Comparison of ENCODE assay signal across 20 mouse cellular contexts in genomic region chr6:102565228-102565627, GRCm38 (mm10). TPM values are rescaled to one million over a fixed set of nuclear protein-coding genes. Genes with fewer than 3 reads are reported as not detected.
"Had no signal": no experiment of that assay in that cellular context is flagged by ENCODE, and none has a peak within 500 bp of the region (broad histone marks: within the 10 kb centered on the region; RNA-seq: fewer than 3 reads in every experiment).

No protein-coding gene starts in this region.

- H3K36me3 ChIP-seq: midbrain, embryonic 10.5 days; midbrain, embryonic 12.5 days; neural tube, embryonic 13.5 days; neural tube, embryonic 15.5 days; stomach, embryonic 15.5 days had no signal

- H3K9me3 ChIP-seq: midbrain, embryonic 10.5 days; midbrain, embryonic 12.5 days; neural tube, embryonic 13.5 days; neural tube, embryonic 15.5 days; stomach, embryonic 15.5 days had no signal

- H3K27me3 ChIP-seq: neural tube, embryonic 15.5 days; stomach, embryonic 15.5 days had no signal

- H3K27ac ChIP-seq: midbrain, embryonic 12.5 days; neural tube, embryonic 13.5 days; stomach, embryonic 15.5 days; stomach, postnatal 0 days had no signal

- H3K9ac ChIP-seq: lung, embryonic 14.5 days; stomach, embryonic 15.5 days had no signal

- DNase-seq: lung, adult 18-20 months; lung, embryonic 14.5 days; lung, postnatal 10 days; lung, postnatal 4 days; midbrain, embryonic 14.5 days; retina, postnatal 1 day; right cerebral cortex, postnatal 14 days; thymus, adult 2 months; thymus, postnatal 25 days; thymus, postnatal 4 days had no signal

- H3K4me3 ChIP-seq: myocyte had no signal

RNA-seq across cellular contexts. Expression of gene Cntn3, which starts 7.7 kb away (rescaled TPM):
- total RNA-seq: megakaryocyte, adult 5-6 weeks; megakaryocyte-erythroid progenitor cell, adult 5-6 weeks had no signal
- polyA plus RNA-seq: spleen, adult 2 months; thymus, adult 2 months had no signal
